Mouse (Mus musculus): ENCODE measurements around the gene Gm42417. TPM values are rescaled to one million over a fixed set of nuclear protein-coding genes. Genes with fewer than 3 reads are reported as not detected.
A peak's percentile ranks its signal among the peaks of the same experiment; 100 is the strongest.

Gene Gm42417
- polyA plus RNA-seq, 1 experiment from 2014 or later: not detected

DNA sequence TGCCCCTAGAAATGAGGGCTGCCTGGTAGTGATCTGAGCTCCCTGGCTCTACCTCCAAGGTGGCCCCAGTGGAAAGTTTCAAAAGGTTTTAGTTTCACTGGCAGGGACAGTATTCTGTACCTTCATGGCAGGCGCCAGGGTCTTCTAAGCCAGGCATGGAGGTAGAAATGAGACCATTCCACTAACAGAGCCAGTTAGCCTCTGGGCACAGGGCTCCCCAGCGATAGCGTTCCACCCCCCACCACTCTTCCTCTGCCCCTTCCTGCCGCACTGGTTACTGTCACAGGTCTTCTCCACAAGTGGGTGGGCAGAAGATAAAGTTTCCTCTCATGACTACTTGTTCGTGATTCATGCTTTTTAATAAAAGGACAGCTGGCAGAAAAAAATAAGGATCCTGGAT lies 20.7 kb upstream of the Gm42417 start:
- H3K4me2 ChIP-seq (ENCODE audit: low read length): no peak overlapping the region
- peaks cover 31% of the 10 kb centered on the region for H3K4me1 ChIP-seq (replicated peaks; ENCODE audit: control insufficient read depth, insufficient read depth, low read length)
- ATAC-seq (replicated peaks; ENCODE audit: low FRiP score, low TSS enrichment, low read depth) (no peak), DNase-seq (ENCODE audit: low spot score) (no peak)
- H3K9me3 ChIP-seq (ENCODE audit: control insufficient read depth, low read length): no peaks in the 10 kb centered on the region
- 55% methylated on average over 5 of the region's 5 CpGs for WGBS
- H3K27me3 ChIP-seq (replicated peaks; ENCODE audit: control insufficient read depth, insufficient read depth, low read length): no peaks in the 10 kb centered on the region
- H3K4me3 ChIP-seq (ENCODE audit: low read depth, low read length): no peak overlapping the region
- H3K27ac ChIP-seq (ENCODE audit: low read depth): no peak overlapping the region
- H3K36me3 ChIP-seq (ENCODE audit: control insufficient read depth, insufficient read depth, low read length): peaks cover 7% of the 10 kb centered on the region
- H3K9ac ChIP-seq (ENCODE audit: low read length): no peak overlapping the region

DNA sequence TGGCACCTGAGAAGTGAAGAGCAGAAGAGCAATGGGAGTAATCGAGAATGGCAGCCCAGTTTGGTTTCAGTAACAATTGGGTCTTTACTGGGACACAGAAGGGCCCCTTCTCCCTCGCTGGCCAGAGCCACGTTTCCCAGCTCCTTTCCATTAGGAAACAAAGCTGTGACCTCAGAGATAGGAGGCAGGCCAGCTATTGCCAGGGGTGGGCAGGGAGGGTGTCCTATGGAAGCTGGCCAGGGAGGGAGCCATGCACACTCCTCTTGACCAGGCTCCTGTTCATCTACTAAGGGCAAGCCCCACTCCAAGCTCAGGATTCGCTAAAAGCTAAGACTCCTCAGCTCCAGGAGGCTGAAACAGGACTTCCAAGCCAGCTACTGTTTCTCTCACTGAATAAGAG lies 20.0 kb upstream of the Gm42417 start:
- peak overlapping the region; percentile 87 for H3K4me2 ChIP-seq (ENCODE audit: low read length)
- H3K4me3 ChIP-seq (ENCODE audit: low read depth, low read length): no peak overlapping the region
- no peaks in the 10 kb centered on the region for H3K27me3 ChIP-seq (replicated peaks; ENCODE audit: control insufficient read depth, insufficient read depth, low read length)
- H3K9ac ChIP-seq (ENCODE audit: low read length): no peak overlapping the region
- ATAC-seq (replicated peaks; ENCODE audit: low FRiP score, low TSS enrichment, low read depth) (no peak), DNase-seq (ENCODE audit: low spot score) (no peak)
- peaks cover 13% of the 10 kb centered on the region for H3K36me3 ChIP-seq (ENCODE audit: control insufficient read depth, insufficient read depth, low read length)
- 24% methylated on average over 4 of the region's 4 CpGs for WGBS
- peaks cover 37% of the 10 kb centered on the region for H3K4me1 ChIP-seq (replicated peaks; ENCODE audit: control insufficient read depth, insufficient read depth, low read length)
- no peaks in the 10 kb centered on the region for H3K9me3 ChIP-seq (ENCODE audit: control insufficient read depth, low read length)
- no peak overlapping the region for H3K27ac ChIP-seq (ENCODE audit: low read depth)

DNA sequence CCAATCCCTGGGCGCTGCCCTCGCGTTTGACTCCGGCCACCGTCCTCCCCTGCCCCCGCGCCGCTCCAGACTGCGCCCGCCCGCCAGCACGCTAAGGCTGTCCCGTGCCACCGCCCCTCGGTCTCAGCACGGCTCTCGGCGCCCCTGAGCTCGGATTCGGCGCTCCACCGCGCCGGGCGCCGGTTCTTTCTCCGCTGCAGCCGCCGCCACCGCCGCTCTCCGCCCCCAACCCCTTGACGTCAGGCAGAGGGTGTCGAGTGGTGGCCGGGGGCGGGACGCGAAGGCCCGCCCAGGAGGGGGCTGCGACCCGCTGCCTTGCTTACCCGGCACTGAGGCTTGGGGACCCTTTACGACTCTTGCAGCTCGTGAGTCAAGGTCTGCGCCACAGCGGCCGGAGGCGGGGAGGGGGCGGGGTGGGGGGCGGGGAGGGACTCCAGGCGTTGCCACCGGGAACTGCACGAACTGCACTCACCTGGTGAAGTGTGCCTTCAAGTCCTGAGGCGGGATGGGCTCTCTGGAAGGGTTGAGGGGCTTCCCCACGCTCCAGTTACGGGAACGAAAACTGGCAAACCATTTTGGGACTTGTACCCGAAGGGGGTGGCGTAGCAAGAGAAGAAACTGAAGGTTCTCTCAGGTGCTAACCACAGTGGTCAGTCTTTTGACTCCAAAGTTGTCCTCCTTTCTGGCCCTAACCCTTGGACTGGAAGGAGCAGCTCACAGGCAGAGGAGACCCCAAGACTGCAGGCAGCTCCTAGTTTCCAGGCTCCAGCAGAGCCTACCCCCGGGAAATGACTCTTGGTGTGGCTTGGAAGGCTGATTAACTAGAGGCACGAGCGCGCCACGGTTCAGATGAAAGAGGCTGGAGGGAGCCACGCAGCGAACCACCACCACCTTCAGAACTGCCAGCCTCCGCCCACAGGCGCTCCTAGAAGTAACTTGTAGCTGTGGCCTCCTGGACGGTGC lies 19.1 kb upstream of the Gm42417 start, which contains the start of gene Sema4c:
Gene Sema4c (minus strand): TSS at position 319 of the 963 bp plus-strand sequence.
- Histone ChIP-seq H3K9ac (ENCODE audit: low read length) (peak within 1 kb of the TSS; percentile 90), H3K27ac (ENCODE audit: low read depth) (peak within 1 kb of the TSS; percentile 97), H3K27me3 (replicated peaks; ENCODE audit: control insufficient read depth, insufficient read depth, low read length) (no peaks in the 10 kb centered on the region), H3K36me3 (ENCODE audit: control insufficient read depth, insufficient read depth, low read length) (peaks cover 22% of the 10 kb centered on the region), H3K4me1 (replicated peaks; ENCODE audit: control insufficient read depth, insufficient read depth, low read length) (peaks cover 37% of the 10 kb centered on the region), H3K4me3 (ENCODE audit: low read depth, low read length) (peak within 1 kb of the TSS; percentile 96), H3K4me2 (ENCODE audit: low read length) (peak within 1 kb of the TSS; percentile 87), H3K9me3 (ENCODE audit: control insufficient read depth, low read length) (no peaks in the 10 kb centered on the region)
- DNase-seq (ENCODE audit: low spot score) (peak; percentile 89), ATAC-seq (replicated peaks; ENCODE audit: low FRiP score, low TSS enrichment, low read depth) (peak; percentile 72)
- 1% methylated on average over 68 of the region's 69 CpGs for WGBS

DNA sequence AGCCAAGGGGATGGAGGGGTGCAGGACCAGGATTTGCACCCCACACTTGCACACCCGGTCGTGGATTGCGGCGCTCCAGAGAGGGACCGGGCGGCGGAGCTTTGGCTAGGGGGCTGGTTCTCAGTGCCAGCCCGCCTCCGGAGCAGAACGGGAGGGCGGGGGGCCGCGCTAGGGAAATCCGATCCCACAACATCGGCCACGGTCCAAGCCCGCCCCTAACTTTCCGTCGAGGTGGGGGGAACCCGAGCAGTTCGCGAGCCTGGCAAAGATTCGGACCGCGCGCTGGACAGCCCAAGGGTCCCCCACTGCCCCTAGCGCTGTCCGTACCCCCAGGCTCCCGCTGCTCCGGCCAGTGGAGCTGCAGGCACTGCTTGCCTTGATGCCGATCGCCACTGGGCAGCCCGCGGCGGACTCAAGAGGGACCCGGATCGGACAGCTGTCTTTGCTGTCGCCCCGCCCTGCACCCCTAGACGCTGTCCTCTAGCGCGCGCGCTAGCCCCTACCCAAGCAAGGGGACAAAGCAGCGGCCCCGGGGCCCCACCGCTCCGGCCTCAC lies 18.3 kb upstream of the Gm42417 start:
- Histone ChIP-seq H3K4me2 (ENCODE audit: low read length) (peak overlapping the region; percentile 87), H3K27ac (ENCODE audit: low read depth) (peak overlapping the region; percentile 97), H3K4me3 (ENCODE audit: low read depth, low read length) (peak overlapping the region; percentile 96), H3K9ac (ENCODE audit: low read length) (peak overlapping the region; percentile 90), H3K27me3 (replicated peaks; ENCODE audit: control insufficient read depth, insufficient read depth, low read length) (no peaks in the 10 kb centered on the region), H3K4me1 (replicated peaks; ENCODE audit: control insufficient read depth, insufficient read depth, low read length) (peaks cover 32% of the 10 kb centered on the region), H3K9me3 (ENCODE audit: control insufficient read depth, low read length) (no peaks in the 10 kb centered on the region), H3K36me3 (ENCODE audit: control insufficient read depth, insufficient read depth, low read length) (peaks cover 30% of the 10 kb centered on the region)
- under 1% methylated on average over 48 of the region's 48 CpGs for WGBS
- ATAC-seq (replicated peaks; ENCODE audit: low FRiP score, low TSS enrichment, low read depth): peak; percentile 61
- no peak for DNase-seq (ENCODE audit: low spot score)

DNA sequence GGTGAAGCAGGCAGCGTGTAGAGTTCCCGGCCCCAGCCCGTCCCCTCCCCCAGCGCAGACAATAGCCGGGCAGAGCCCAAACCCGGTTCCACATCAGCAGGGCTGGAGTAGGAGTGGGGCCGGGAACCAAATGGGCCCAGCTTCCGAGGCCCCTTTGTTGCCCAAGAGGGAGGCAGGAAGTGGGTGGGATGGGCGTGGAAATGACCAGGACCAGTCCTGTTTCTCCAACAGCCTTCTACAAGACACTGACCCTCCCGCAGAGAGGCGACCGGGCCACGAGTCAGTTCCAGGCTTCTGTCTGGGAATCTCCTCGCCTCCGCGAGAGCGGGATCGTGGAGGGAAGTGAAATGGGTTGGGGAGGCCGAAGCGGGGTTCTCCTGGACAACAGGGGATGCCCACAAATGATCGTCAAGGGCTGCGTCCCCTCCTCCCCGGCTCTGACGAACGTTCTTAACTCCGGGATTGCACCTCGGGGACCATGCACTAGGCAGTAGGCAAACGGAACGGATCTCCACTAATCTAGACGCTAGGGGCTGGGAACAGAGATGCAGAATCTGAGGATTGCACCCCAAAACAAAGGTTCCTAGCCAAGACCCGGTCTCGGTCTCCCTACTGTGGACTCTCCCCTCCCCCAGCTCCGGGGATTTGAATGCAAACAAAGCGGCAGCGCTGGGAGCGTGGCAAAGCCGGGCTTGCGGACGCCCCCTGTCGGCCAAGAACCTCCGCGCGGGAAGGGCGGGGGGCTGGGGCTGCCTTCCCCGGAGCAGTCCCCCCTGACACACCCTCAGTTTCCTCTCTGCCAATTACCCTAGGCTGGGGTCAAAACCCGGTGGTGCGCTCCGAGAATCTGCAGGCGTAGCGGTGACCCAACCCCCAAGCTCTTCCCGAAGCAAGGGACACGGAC lies 17.6 kb upstream of the Gm42417 start:
- Histone ChIP-seq H3K9ac (ENCODE audit: low read length) (peak overlapping the region; percentile 90), H3K4me3 (ENCODE audit: low read depth, low read length) (peak overlapping the region; percentile 96), H3K4me1 (replicated peaks; ENCODE audit: control insufficient read depth, insufficient read depth, low read length) (peaks cover 32% of the 10 kb centered on the region), H3K36me3 (ENCODE audit: control insufficient read depth, insufficient read depth, low read length) (peaks cover 37% of the 10 kb centered on the region), H3K9me3 (ENCODE audit: control insufficient read depth, low read length) (no peaks in the 10 kb centered on the region), H3K4me2 (ENCODE audit: low read length) (peak overlapping the region; percentile 87), H3K27ac (ENCODE audit: low read depth) (peak overlapping the region; percentile 97), H3K27me3 (replicated peaks; ENCODE audit: control insufficient read depth, insufficient read depth, low read length) (no peaks in the 10 kb centered on the region)
- under 1% methylated on average over 51 of the region's 52 CpGs for WGBS
- ATAC-seq (replicated peaks; ENCODE audit: low FRiP score, low TSS enrichment, low read depth) (peak; percentile 77), DNase-seq (ENCODE audit: low spot score) (peak; percentile 99)

DNA sequence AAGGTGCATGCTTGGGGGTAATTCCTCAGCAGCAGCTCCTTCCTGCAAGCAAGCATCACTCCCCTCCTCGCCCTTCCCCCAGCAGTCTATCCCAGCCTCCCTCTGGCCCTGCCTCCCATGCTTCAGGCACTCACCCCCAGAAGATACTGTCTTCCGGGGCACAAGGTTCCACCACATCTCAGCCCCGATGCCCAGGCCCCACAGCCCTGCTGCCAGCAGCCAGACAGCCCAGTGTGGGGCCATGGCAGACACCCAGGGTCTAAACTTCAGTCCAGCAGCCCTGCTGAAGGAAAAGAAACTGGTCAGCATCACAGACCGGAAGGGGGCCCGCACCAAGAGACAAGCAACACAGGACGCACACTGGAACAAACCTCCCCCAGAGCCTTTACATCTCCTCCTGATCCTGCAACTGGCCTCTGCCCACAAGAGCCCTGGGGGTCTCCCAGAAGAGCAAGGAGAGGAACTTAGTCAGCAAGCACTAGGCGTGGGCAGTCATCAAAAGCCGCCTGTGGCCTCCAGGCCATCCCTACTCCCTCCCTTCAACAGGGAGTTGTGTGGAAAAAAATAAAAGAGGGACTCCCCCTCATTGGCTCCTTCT lies 16.7 kb upstream of the Gm42417 start:
- Histone ChIP-seq H3K27me3 (replicated peaks; ENCODE audit: control insufficient read depth, insufficient read depth, low read length) (no peaks in the 10 kb centered on the region), H3K4me2 (ENCODE audit: low read length) (peak overlapping the region; percentile 87), H3K9me3 (ENCODE audit: control insufficient read depth, low read length) (no peaks in the 10 kb centered on the region), H3K36me3 (ENCODE audit: control insufficient read depth, insufficient read depth, low read length) (peaks cover 47% of the 10 kb centered on the region), H3K27ac (ENCODE audit: low read depth) (peak overlapping the region; percentile 97), H3K9ac (ENCODE audit: low read length) (peak overlapping the region; percentile 90), H3K4me3 (ENCODE audit: low read depth, low read length) (peak overlapping the region; percentile 96), H3K4me1 (replicated peaks; ENCODE audit: control insufficient read depth, insufficient read depth, low read length) (peaks cover 32% of the 10 kb centered on the region)
- no peak for ATAC-seq (replicated peaks; ENCODE audit: low FRiP score, low TSS enrichment, low read depth)
- 4% methylated on average over 8 of the region's 8 CpGs for WGBS
- peak; percentile 68 for DNase-seq (ENCODE audit: low spot score)

DNA sequence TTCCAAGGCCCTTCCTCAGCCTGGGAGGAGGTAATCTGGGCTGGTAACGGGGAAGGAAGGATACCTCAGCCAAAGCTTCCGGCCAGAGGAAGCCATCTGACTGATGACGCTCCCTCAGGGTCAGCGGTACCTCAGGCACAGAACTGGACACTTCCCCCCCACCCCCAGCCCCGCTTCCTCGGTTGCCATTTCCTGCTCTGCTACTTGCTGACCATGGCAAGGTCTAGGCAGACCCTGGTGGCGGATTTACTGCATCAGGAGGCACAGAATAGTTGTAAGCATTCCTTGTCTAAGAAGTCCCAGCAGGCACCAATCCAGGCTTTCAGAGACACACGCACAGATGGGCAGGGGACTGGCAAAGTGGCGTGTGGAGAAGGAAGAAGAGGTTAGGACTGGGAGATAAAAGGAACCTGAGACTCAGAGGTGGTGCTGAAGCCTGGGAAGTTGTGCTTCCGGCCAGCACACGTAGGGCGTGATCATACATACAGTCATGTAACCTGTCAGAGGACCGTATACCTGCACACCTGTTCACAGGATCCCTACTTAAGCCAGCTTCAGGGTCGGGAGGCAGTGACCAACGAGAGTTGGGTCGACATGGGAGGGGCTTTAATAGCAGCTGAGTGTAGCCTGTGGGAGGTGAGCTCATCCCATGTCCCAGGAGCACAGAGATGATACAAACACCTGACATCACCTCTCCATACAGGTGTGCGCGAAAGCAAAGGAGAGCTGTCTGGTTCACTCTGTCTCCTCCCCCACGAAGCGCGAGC lies 15.6 kb upstream of the Gm42417 start:
- H3K9me3 ChIP-seq (ENCODE audit: control insufficient read depth, low read length): no peaks in the 10 kb centered on the region
- whole genome bisulfite sequencing: 67% methylated on average over 21 of the region's 21 CpGs
- peak overlapping the region; percentile 90 for H3K9ac ChIP-seq (ENCODE audit: low read length)
- peak overlapping the region; percentile 87 for H3K4me2 ChIP-seq (ENCODE audit: low read length)
- no peaks in the 10 kb centered on the region for H3K27me3 ChIP-seq (replicated peaks; ENCODE audit: control insufficient read depth, insufficient read depth, low read length)
- H3K36me3 ChIP-seq (ENCODE audit: control insufficient read depth, insufficient read depth, low read length): peaks cover 57% of the 10 kb centered on the region
- peaks cover 32% of the 10 kb centered on the region for H3K4me1 ChIP-seq (replicated peaks; ENCODE audit: control insufficient read depth, insufficient read depth, low read length)
- H3K4me3 ChIP-seq (ENCODE audit: low read depth, low read length): no peak overlapping the region; the same call in 1 of the 2 replicates
- ATAC-seq (replicated peaks; ENCODE audit: low FRiP score, low TSS enrichment, low read depth): no peak
- no peak for DNase-seq (ENCODE audit: low spot score)
- H3K27ac ChIP-seq (ENCODE audit: low read depth): no peak overlapping the region; the same call in 1 of the 2 replicates

Measured in intestine, embryonic 14.5 days (tissue).